Mouse (Mus musculus) skeletal muscle tissue, postnatal 0 days (tissue): ENCODE measurements around the gene Rps6kc1. TPM values are rescaled to one million over a fixed set of nuclear protein-coding genes. Genes with fewer than 3 reads are reported as not detected.

Experiments used
- polyA plus RNA-seq: library from polyadenylated mRNA; unstranded; fragments of >200 nt; fragmentation: Nextera tagmentation; extraction: Ambion mirVana; gene quantifications from 2 replicates; pipeline ENCODE4 v1.2.1, GENCODE M21; 2015

Gene Rps6kc1
- polyA plus RNA-seq: 6.7 and 7.6 TPM in 2 replicates

DNA sequence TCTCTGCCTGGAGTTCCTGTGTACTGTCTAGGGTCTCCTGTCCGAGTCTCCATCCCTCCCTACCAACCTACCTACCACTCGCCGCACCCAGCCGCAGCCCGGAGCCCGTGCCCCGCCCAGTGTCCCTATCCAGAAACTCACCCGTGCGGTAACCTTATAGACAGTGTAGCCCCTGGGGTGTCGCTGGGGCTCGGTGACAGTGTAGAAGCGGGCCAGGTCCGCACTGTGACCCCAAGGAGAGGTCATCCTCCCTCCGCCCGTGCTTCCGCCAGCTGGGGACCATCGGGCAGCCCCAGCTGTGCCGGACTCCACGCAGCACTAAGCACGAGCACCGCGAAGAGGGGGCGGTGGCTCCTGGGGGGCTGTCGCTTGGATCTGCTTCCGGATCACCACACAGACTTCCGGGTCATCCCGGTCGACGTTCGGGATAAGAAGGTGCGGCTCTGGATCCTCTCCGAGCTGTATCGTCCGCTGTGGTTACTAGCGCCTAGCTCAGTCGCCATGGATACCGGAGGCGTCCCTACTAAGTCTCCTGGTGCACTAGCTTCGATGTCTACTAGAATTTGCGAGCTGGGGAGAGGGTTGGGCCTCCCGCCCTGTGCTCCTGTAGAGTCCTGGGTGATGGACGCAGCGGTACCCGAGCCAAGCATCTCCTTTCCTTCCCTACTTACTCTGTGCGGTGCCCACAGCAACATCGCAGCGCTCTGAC is at the start of gene Rps6kc1:
Gene Rps6kc1 (minus strand): TSS at position 356 of the 709 bp plus-strand sequence.

DNA sequence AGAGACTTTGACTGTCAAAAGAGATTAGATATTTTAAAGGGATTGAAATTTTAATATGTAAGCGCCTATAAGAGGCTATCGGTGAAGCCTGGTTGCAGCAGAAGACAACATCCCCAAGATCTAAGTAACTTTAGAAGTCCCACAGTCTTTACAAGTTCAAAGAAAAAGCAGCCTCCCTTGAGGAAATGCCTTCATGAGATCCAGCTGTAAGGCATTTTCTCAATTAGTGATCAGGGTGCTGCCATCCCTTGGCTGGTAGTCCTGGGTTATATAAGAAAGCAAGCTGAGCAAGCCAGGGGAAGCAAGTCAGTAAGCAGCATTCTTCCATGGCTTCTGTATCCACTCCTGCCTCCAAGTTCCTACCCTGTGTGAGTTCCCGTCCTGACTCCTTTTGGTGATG is 13.2 kb upstream of the Rps6kc1 start, which contains the start of gene Angel2:
Gene Angel2 (plus strand): TSS at position 301 of the 400 bp plus-strand sequence.

Other genes with a start within 250 kb of the Rps6kc1 start
- 24.6 and 25.7 TPM in 2 replicates for gene Angel2, start 13.3 kb upstream of the Rps6kc1 start, polyA plus RNA-seq
- gene Vash2, start 67.5 kb upstream of the Rps6kc1 start, polyA plus RNA-seq: 32.3 and 35.4 TPM in 2 replicates
- gene Flvcr1, start 114.4 kb upstream of the Rps6kc1 start, polyA plus RNA-seq: 2.6 and 3.2 TPM in 2 replicates
- gene Spata45, start 124.9 kb upstream of the Rps6kc1 start, polyA plus RNA-seq: not detected in 2 replicates
- gene Tatdn3, start 151.2 kb upstream of the Rps6kc1 start, polyA plus RNA-seq: 16.0 and 17.7 TPM in 2 replicates
- 2.9 and 3.3 TPM in 2 replicates for gene Nsl1, start 151.2 kb upstream of the Rps6kc1 start, polyA plus RNA-seq
- 1.5 and 1.6 TPM in 2 replicates for gene Batf3, start 186.1 kb upstream of the Rps6kc1 start, polyA plus RNA-seq